10 mouse cellular contexts compared by ENCODE assay signal in the genomic region with DNA sequence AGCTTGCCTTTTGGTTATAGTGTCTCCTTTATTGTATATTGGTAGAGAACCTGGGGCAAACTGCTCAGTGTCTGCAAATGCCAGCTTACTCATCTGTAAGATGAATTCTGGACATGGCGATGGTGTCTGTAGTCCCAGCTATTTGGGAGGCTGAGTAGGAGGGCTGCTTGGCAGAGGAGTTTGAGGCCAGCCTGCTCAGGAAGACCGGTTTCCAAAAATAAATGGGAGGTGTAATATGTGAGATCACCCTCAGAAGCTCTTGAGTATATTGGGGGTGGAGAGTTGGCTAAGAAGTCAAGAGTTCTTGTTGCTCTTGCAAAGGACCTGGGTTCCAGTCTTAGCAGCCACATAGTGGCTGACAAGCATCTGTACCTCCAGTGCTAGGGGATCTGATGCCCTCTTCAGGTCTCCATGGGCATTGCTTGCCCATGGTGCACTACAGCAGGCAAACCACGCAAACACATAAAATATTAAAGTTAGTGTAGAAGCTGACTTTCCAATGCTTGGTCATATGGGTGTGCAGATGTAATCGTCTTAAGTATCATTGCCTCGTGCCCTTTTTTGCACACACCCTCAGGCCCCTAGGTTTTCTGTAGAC. TPM values are rescaled to one million over a fixed set of nuclear protein-coding genes. Genes with fewer than 3 reads are reported as not detected.
DNase-seq lines count a peak whose midpoint lies in the region; ATAC-seq lines count a peak whose summit lies in the region.
"Had no signal": no experiment of that assay in that cellular context is flagged by ENCODE, and none has a peak within 500 bp of the region (broad histone marks: within the 10 kb centered on the region; RNA-seq: fewer than 3 reads in every experiment).

No protein-coding gene starts in this region.

- ATAC-seq in heart, embryonic 11.5 days (replicated peaks; ENCODE audit: insufficient number of reproducible peaks, low FRiP score, low TSS enrichment) = no peak

- DNase-seq in adrenal gland, adult 2 months = peak; percentile 32
- no peak for DNase-seq in adrenal gland, postnatal 4 days (ENCODE audit: low spot score in 2 of 2)
- peak; percentile 33 for DNase-seq in kidney, postnatal 10 days
- no peak for DNase-seq in kidney, postnatal 14 days
- peak; percentile 73 for DNase-seq in CD4-positive helper T cell, adult 2 months (ENCODE audit: low read depth, low spot score)
- DNase-seq in induced T-regulatory cell, adult 2 months (ENCODE audit: low read depth) = peak; percentile 71
- DNase-seq in testis, postnatal 14 days (ENCODE audit: low spot score) = no peak

- H3K4me1 ChIP-seq in heart, embryonic 11.5 days (ENCODE audit: control insufficient read depth, insufficient read depth, low read length) = no peaks in the 10 kb centered on the region
- H3K4me1 ChIP-seq: neural tube, embryonic 12.5 days had no signal

- H3K9me3 ChIP-seq in heart, embryonic 11.5 days (replicated peaks; ENCODE audit: control insufficient read depth, low read length) = no peaks in the 10 kb centered on the region
- H3K9me3 ChIP-seq: lung, embryonic 15.5 days; neural tube, embryonic 12.5 days had no signal

- H3K27ac ChIP-seq in heart, embryonic 11.5 days (ENCODE audit: low read depth, low read length) = no peak overlapping the region
- H3K27ac ChIP-seq: lung, embryonic 15.5 days; neural tube, embryonic 12.5 days had no signal

- no peaks in the 10 kb centered on the region for H3K27me3 ChIP-seq in heart, embryonic 11.5 days (ENCODE audit: control insufficient read depth, insufficient read depth, low read length)
- H3K27me3 ChIP-seq: lung, embryonic 15.5 days; neural tube, embryonic 12.5 days had no signal

- H3K4me3 ChIP-seq in heart, embryonic 11.5 days (ENCODE audit: low read depth, low read length) = no peak overlapping the region
- H3K4me3 ChIP-seq: lung, embryonic 15.5 days; neural tube, embryonic 12.5 days had no signal

- H3K4me2 ChIP-seq in heart, embryonic 11.5 days = no peak overlapping the region
- H3K4me2 ChIP-seq: lung, embryonic 15.5 days; neural tube, embryonic 12.5 days had no signal

- peaks cover 2% of the 10 kb centered on the region; the same call in 1 of the 2 replicates for H3K36me3 ChIP-seq in heart, embryonic 11.5 days (ENCODE audit: control insufficient read depth, insufficient read depth, low read length)

- no peak overlapping the region for H3K9ac ChIP-seq in heart, embryonic 11.5 days (ENCODE audit: low read depth, low read length)
- H3K9ac ChIP-seq: lung, embryonic 15.5 days; neural tube, embryonic 12.5 days had no signal

- WGBS in heart, embryonic 11.5 days (ENCODE audit: insufficient replicate concordance) = 71% methylated on average over 5 of the region's 5 CpGs

RNA-seq across cellular contexts. Expression of a gene that starts 6.0 kb away (rescaled TPM):
- total RNA-seq in adrenal gland, adult 2 months (2021) = 10 to 100 TPM; 11.3 to 15.6 TPM
- polyA plus RNA-seq in adrenal gland, adult 2 months (2012; rRNA removed) = 12.0 and 12.1 TPM in 2 replicates
- 10 to 100 TPM; 10.2 to 11.3 TPM for total RNA-seq in adrenal gland, postnatal 4 days (2021)
- polyA plus RNA-seq in heart, embryonic 11.5 days (2014; fragmentation: Nextera tagmentation; extraction: Ambion mirVana) = 2.0 and 2.2 TPM in 2 replicates

RNA-seq across cellular contexts. Expression of a gene that starts 10.3 kb away (rescaled TPM):
- total RNA-seq in adrenal gland, adult 2 months (2021) = 10 to 100 TPM; 35.7 to 39.7 TPM
- polyA plus RNA-seq in adrenal gland, adult 2 months (2012; rRNA removed) = 46.2 and 47.0 TPM in 2 replicates
- total RNA-seq in adrenal gland, postnatal 4 days (2021) = 10 to 100 TPM; 42.5 to 44.0 TPM
- polyA plus RNA-seq in heart, embryonic 11.5 days (2014; fragmentation: Nextera tagmentation; extraction: Ambion mirVana) = 1.6 and 2.2 TPM in 2 replicates

RNA-seq across cellular contexts. Expression of a gene that starts 11.2 kb away (rescaled TPM):
- total RNA-seq in adrenal gland, adult 2 months (2021) = under 1 TPM; 0.43 to 0.73 TPM
- 0.74 and 0.88 TPM in 2 replicates for polyA plus RNA-seq in adrenal gland, adult 2 months (2012; rRNA removed)
- under 1 TPM; 0.36 to 0.68 TPM for total RNA-seq in adrenal gland, postnatal 4 days (2021)
- polyA plus RNA-seq in heart, embryonic 11.5 days (2014; fragmentation: Nextera tagmentation; extraction: Ambion mirVana) = 1.2 and 1.4 TPM in 2 replicates

RNA-seq across cellular contexts. Expression of a gene that starts 34.0 kb away (rescaled TPM):
- 100 to 1,000 TPM; 162 to 208 TPM for total RNA-seq in adrenal gland, adult 2 months (2021)
- 44.2 and 45.1 TPM in 2 replicates for polyA plus RNA-seq in adrenal gland, adult 2 months (2012; rRNA removed)
- 100 to 1,000 TPM; 155 to 168 TPM for total RNA-seq in adrenal gland, postnatal 4 days (2021)
- polyA plus RNA-seq in heart, embryonic 11.5 days (2014; fragmentation: Nextera tagmentation; extraction: Ambion mirVana) = 226 and 234 TPM in 2 replicates

RNA-seq across cellular contexts. Expression of a gene that starts 34.1 kb away (rescaled TPM):
- 10 to 100 TPM; 20.4 to 25.5 TPM for total RNA-seq in adrenal gland, adult 2 months (2021)
- 25.2 and 28.7 TPM in 2 replicates for polyA plus RNA-seq in adrenal gland, adult 2 months (2012; rRNA removed)
- 100 to 1,000 TPM in 1 of 2 experiments, 10 to 100 TPM in 1; 95.5 to 107 TPM for total RNA-seq in adrenal gland, postnatal 4 days (2021)
- 82.3 and 84.0 TPM in 2 replicates for polyA plus RNA-seq in heart, embryonic 11.5 days (2014; fragmentation: Nextera tagmentation; extraction: Ambion mirVana)

Comparison
In these comparisons a context has a peak if more than half of its experiments do, and no peak if none do; other contexts are left out.
1. DNase-seq: peak in adrenal gland, adult 2 months (single experiment), kidney, postnatal 10 days (single experiment), CD4-positive helper T cell, adult 2 months (single experiment) and induced T-regulatory cell, adult 2 months (single experiment); none in adrenal gland, postnatal 4 days (0 of 2), kidney, postnatal 14 days (single experiment) and testis, postnatal 14 days (single experiment).